Mouse (Mus musculus): ENCODE data around the gene Gm10668. TPM values are rescaled to one million over a fixed set of nuclear protein-coding genes. Genes with fewer than 3 reads are reported as not detected.
"Not testable (repeated sequence)": the region's sequence is repeated elsewhere in the genome, so short reads cannot be mapped to it uniquely, and the experiment has no call there.

Gm10668 gene
- not detected for total RNA-seq (2021)
- long read RNA-seq, experiment 1: 0 reads
- long read RNA-seq, experiment 2: 0 reads

DNA sequence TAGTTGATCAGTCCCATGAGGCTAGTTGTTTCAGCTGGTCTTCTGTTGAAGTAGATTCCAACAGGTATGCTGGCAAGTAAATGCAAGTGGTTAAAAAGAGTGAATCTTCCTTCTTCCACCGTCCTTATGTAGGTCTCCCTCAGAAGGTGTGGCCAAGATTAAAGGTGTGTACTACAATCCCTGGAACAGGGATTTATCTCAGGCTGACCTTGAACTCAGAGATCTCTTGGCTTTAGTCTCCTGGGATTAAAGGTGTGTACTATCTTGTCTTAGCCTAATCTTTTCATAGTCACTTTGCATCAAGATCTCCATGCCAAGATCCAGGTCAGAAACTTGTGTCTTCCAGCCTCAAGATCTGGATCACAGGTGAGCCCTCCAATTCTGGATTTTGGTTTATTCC, at the start of gene Gm10668:
TSS of gene Gm10668 (minus strand) at position 101 of the 400 bp plus-strand sequence.
- intact Hi-C loops (cut with DNase I; ENCODE audit: low total_unique reads); DNase-seq: not testable (repeated sequence)

DNA sequence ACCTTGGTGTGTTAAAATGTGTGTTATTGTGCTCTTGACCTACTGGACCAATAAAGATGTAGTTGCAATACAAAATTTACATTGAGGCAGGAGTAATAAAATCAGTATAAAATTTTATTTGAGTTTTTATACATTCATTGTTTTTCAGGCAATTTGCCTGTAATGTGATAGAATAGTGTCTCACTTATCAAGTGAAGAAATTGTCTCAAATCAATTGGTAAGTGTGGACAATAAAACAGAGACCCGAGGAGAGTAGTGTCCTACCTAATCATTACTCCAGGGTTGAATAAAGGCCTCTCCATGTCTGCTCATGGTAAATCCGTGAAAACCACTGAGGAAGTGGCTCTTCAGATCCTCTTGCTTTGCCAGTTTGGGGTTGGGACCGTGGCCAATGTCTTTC, 40.5 kb upstream of the Gm10668 start, which contains the start of gene Vmn1r112:
TSS of gene Vmn1r112 (plus strand) at position 301 of the 400 bp plus-strand sequence.
- intact Hi-C loops (cut with DNase I; ENCODE audit: low total_unique reads); DNase-seq: not testable (repeated sequence)

DNA sequence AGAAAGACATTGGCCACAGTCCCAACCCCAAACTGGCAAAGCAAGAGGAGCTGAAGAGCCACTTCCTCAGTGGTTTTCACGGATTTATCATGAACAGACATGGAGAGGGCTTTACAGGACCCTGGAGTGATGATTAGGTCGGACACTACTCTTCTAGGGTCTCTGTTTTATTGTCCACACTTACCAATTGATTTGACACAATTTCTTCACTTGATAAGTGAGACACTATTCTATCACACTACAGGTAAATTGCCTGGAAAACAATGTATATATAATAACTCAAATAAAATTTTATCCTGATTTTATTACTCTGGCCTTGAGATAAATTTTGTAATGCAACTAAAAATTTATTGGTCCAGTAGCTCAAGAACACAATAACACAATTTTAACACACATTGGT, 27.3 kb downstream of the Gm10668 start, which contains the start of gene Vmn1r111:
TSS of gene Vmn1r111 (minus strand) at position 101 of the 400 bp plus-strand sequence.
- DNase-seq; intact Hi-C loops (cut with DNase I; ENCODE audit: low total_unique reads): not testable (repeated sequence)

Other genes starting within 250 kb of the Gm10668 start
- gene Vmn1r103, start 220.1 kb downstream of the Gm10668 start, total RNA-seq (2021): not detected
- not detected for gene Vmn1r104, start 196.8 kb downstream of the Gm10668 start, total RNA-seq (2021)
- not detected for gene Gm5726, start 184.9 kb downstream of the Gm10668 start, total RNA-seq (2021)
- gene Gm4141, start 154.4 kb downstream of the Gm10668 start, total RNA-seq (2021): not detected
- gene Gm4513, start 131.6 kb downstream of the Gm10668 start, total RNA-seq (2021): not detected
- gene Vmn1r107, start 61.7 kb downstream of the Gm10668 start, total RNA-seq (2021): not detected
- gene Vmn1r111, start 27.4 kb downstream of the Gm10668 start, total RNA-seq (2021): not detected
- gene Vmn1r112, start 40.6 kb upstream of the Gm10668 start, total RNA-seq (2021): not detected
- not detected for gene Vmn1r113, start 56.7 kb upstream of the Gm10668 start, total RNA-seq (2021)
- not detected for gene Vmn1r114, start 81.6 kb upstream of the Gm10668 start, total RNA-seq (2021)
- not detected for gene Vmn1r115, start 114.4 kb upstream of the Gm10668 start, total RNA-seq (2021)
- gene Vmn1r116, start 141.6 kb upstream of the Gm10668 start, total RNA-seq (2021): not detected
- not detected for gene Vmn1r117, start 153.5 kb upstream of the Gm10668 start, total RNA-seq (2021)
- not detected for gene Vmn1r118, start 181.7 kb upstream of the Gm10668 start, total RNA-seq (2021)